Mouse (Mus musculus) liver, embryonic 12.5 days (tissue): ENCODE data around the gene Fam136a. TPM values are rescaled to one million over a fixed set of nuclear protein-coding genes. Genes with fewer than 3 reads are reported as not detected.
"Not testable (repeated sequence)": the region's sequence is repeated elsewhere in the genome, so short reads cannot be mapped to it uniquely, and the experiment has no call there.

ENCODE experiments used
- ATAC-seq: fragments of 200-750 bp; cut with Nextera tagmentation; 2 replicates; pipeline ENCODE4 v1.8.0; 2017; ENCODE audit warnings: moderate number of reproducible peaks, mild to moderate bottlenecking, moderate library complexity
- H3K27ac ChIP-seq: fragments of 300-500 bp; sonication (generic); 2 replicates; pipeline ENCODE4 v1.5.1; 2016; ENCODE audit warnings: mild to moderate bottlenecking
- H3K27me3 ChIP-seq: fragments of 300-500 bp; sonication (generic); replicated peaks from 2 replicates; pipeline ENCODE4 v1.6.1; 2016; ENCODE audit warnings: mild to moderate bottlenecking, moderate library complexity
- H3K36me3 ChIP-seq: fragments of 300-500 bp; sonication (generic); 2 replicates; pipeline ENCODE4 v1.6.1; 2016; ENCODE audit warnings: mild to moderate bottlenecking, moderate library complexity
- H3K4me1 ChIP-seq: fragments of 300-500 bp; sonication (generic); 2 replicates; pipeline ENCODE4 v1.6.1; 2016
- H3K4me2 ChIP-seq: fragments of 300-500 bp; sonication (generic); 2 replicates; pipeline ENCODE4 v1.6.1; 2016; ENCODE audit warnings: mild to moderate bottlenecking, moderate library complexity
- H3K4me3 ChIP-seq: fragments of 300-500 bp; sonication (generic); 2 replicates; pipeline ENCODE4 v1.5.1; 2016; ENCODE audit warnings: mild to moderate bottlenecking, moderate library complexity
- H3K9ac ChIP-seq: fragments of 300-500 bp; sonication (generic); 2 replicates; pipeline ENCODE4 v1.6.1; 2016; ENCODE audit warnings: mild to moderate bottlenecking, moderate library complexity
- H3K9me3 ChIP-seq: fragments of 300-500 bp; sonication (generic); replicated peaks from 2 replicates; pipeline ENCODE4 v1.6.1; 2016; ENCODE audit warnings: mild to moderate bottlenecking, moderate library complexity
- WGBS: fragments of 180-500 bp; shearing (Covaris S2); methylation state at CpG from one replicate; pipeline ENCODE4 v1.1.7; 2016; ENCODE audit not compliant: insufficient replicate concordance; 5-methylcytosine and 5-hydroxymethylcytosine counted together
- polyA plus RNA-seq: library from polyadenylated mRNA; unstranded; fragments of >200 nt; fragmentation: Nextera tagmentation; extraction: Ambion mirVana; gene quantifications from 2 replicates; pipeline ENCODE4 v1.2.1, GENCODE M21; 2016

Fam136a gene
- polyA plus RNA-seq, 1 experiment from 2014 or later, result 111 TPM

- not testable (repeated sequence) for ATAC-seq, H3K4me3 ChIP-seq, H3K36me3 ChIP-seq, H3K4me2 ChIP-seq, H3K27me3 ChIP-seq, H3K27ac ChIP-seq, H3K4me1 ChIP-seq, H3K9me3 ChIP-seq, H3K9ac ChIP-seq
- 68% methylated on average over 4 of the region's 4 CpGs for WGBS
These were observed 29.1 kb upstream of the Fam136a start for GRCm38 (mm10) chr6:86336340-86336739.

DNA sequence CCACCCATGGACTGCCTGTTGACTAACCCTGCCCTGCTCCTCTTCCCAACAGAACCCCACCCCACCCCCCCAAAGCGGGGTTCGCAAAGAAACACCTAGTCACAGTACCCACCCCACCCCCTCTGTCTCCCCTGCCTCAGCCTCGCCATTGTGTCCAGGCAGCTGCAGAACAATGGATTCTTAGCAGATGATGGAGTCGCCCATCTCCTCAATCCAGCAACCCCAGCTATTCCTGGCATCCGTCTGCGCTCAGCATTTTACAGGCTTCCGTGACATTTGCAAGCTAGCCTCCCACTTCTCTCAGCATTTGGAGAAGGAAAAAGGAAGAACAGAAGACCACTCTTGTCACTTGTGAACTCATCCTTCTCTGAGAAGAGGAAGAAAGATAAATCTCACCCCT lies 21.8 kb upstream of the Fam136a start:
- Histone ChIP-seq H3K27ac (no peak overlapping the region), H3K9ac (no peak overlapping the region), H3K4me3 (no peak overlapping the region), H3K9me3 (no peaks in the 10 kb centered on the region), H3K4me1 (no peaks in the 10 kb centered on the region), H3K36me3 (no peaks in the 10 kb centered on the region), H3K27me3 (no peaks in the 10 kb centered on the region), H3K4me2 (no peak overlapping the region)
- 17% methylated on average over 7 of the region's 7 CpGs for WGBS
- no peak for ATAC-seq

DNA sequence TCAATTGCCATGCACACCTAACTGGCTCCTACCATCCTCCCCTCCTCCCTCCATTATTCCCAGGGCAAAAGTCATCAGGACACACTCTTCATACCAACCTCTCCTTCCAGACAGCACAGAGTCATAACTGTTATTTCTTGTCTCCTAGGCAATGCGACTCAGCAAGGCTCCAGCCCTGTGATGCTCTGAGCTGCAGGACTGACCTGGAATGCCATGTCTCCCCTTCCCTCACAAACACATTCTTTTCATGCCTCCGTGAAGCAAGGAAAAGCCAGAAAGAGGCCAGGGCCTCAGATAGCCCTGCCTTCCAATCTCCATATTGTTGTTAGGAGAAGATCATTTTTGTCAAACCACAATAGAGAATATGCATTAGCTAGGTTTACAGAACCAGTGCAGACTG lies 19.4 kb upstream of the Fam136a start:
- 39% methylated on average over 2 of the region's 2 CpGs for WGBS
- H3K27ac ChIP-seq, result no peak overlapping the region

DNA sequence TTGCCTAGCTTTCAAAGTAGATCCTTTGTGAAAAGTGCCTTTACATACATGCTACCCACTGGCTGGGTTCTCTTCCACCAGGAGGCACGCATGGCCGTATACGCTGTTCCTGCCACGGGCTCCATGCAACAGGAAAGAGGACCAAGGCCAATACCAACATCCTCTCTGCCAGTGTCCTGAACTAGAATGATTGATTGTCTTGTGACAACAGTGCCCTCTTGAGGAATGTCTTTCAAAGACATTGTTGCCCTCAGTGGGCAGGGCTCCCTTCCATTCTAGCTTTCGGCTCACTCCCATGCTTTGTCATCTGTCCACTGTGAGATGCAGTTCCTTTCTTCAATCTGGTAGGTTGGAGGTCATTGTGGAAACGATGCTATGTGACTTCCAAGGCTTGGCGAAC lies 16.2 kb upstream of the Fam136a start:
- H3K4me1 ChIP-seq, result no peaks in the 10 kb centered on the region
- H3K27me3 ChIP-seq, result no peaks in the 10 kb centered on the region
- no peak overlapping the region for H3K27ac ChIP-seq
- WGBS, result 42% methylated on average over 7 of the region's 7 CpGs
- no peaks in the 10 kb centered on the region for H3K9me3 ChIP-seq
- H3K36me3 ChIP-seq, result no peaks in the 10 kb centered on the region
- H3K4me2 ChIP-seq, result no peak overlapping the region
- H3K4me3 ChIP-seq, result no peak overlapping the region
- ATAC-seq, result no peak
- no peak overlapping the region for H3K9ac ChIP-seq

More for the DNA sequence above, 19.4 kb upstream of the Fam136a start:
- H3K4me3 ChIP-seq, result no peak overlapping the region
- no peaks in the 10 kb centered on the region for H3K27me3 ChIP-seq
- H3K4me1 ChIP-seq, result no peaks in the 10 kb centered on the region
- H3K9me3 ChIP-seq, result no peaks in the 10 kb centered on the region
- no peak overlapping the region for H3K9ac ChIP-seq
- no peak for ATAC-seq
- H3K4me2 ChIP-seq, result no peak overlapping the region
- no peaks in the 10 kb centered on the region for H3K36me3 ChIP-seq

GRCm38 (mm10) chr6:86354948-86355347 lies 10.5 kb upstream of the Fam136a start:
- Histone ChIP-seq H3K27me3 (no peaks in the 10 kb centered on the region), H3K4me3 (no peak overlapping the region), H3K9ac (no peak overlapping the region), H3K9me3 (no peaks in the 10 kb centered on the region), H3K27ac (no peak overlapping the region), H3K4me2 (no peak overlapping the region), H3K4me1 (no peaks in the 10 kb centered on the region), H3K36me3 (no peaks in the 10 kb centered on the region)
- 61% methylated on average over 3 of the region's 3 CpGs for WGBS
- no peak for ATAC-seq

GRCm38 (mm10) chr6:86356956-86357355 lies 8.5 kb upstream of the Fam136a start:
- WGBS, result 52% methylated on average over 9 of the region's 9 CpGs
- ATAC-seq, result no peak
- H3K27ac ChIP-seq, result no peak overlapping the region

GRCm38 (mm10) chr6:86360691-86361090 lies 4.8 kb upstream of the Fam136a start:
- no peak overlapping the region for H3K4me2 ChIP-seq
- no peaks in the 10 kb centered on the region for H3K36me3 ChIP-seq
- H3K27me3 ChIP-seq, result no peaks in the 10 kb centered on the region
- H3K27ac ChIP-seq, result no peak overlapping the region
- H3K9me3 ChIP-seq, result no peaks in the 10 kb centered on the region
- ATAC-seq, result no peak
- 55% methylated on average over 7 of the region's 7 CpGs for WGBS
- 0 out of 2 replicates have a peak, but pooled peaks cover 4% of the 10 kb centered on the region for H3K4me1 ChIP-seq
- H3K9ac ChIP-seq, result no peak overlapping the region
- H3K4me3 ChIP-seq, result no peak overlapping the region

More at GRCm38 (mm10) chr6:86356956-86357355, 8.5 kb upstream of the Fam136a start:
- H3K9ac ChIP-seq, result no peak overlapping the region
- H3K4me1 ChIP-seq, result no peaks in the 10 kb centered on the region
- H3K27me3 ChIP-seq, result no peaks in the 10 kb centered on the region
- H3K36me3 ChIP-seq, result no peaks in the 10 kb centered on the region
- no peak overlapping the region for H3K4me2 ChIP-seq
- no peaks in the 10 kb centered on the region for H3K9me3 ChIP-seq
- no peak overlapping the region for H3K4me3 ChIP-seq

GRCm38 (mm10) chr6:86361373-86361772 lies 4.1 kb upstream of the Fam136a start:
- Histone ChIP-seq H3K36me3 (no peaks in the 10 kb centered on the region), H3K9ac (no peak overlapping the region), H3K4me1 (peaks cover 11% of the 10 kb centered on the region), H3K9me3 (no peaks in the 10 kb centered on the region), H3K4me2 (no peak overlapping the region), H3K27me3 (no peaks in the 10 kb centered on the region), H3K27ac (no peak overlapping the region), H3K4me3 (no peak overlapping the region)
- ATAC-seq, result no peak
- WGBS, result 75% methylated on average over 7 of the region's 7 CpGs

- H3K27me3 ChIP-seq, result no peaks in the 10 kb centered on the region
- H3K27ac ChIP-seq, result peak overlapping the region; percentile 45
- H3K9ac ChIP-seq, result peak overlapping the region; percentile 83
- H3K9me3 ChIP-seq, result no peaks in the 10 kb centered on the region
- H3K36me3 ChIP-seq, result peaks cover 20% of the 10 kb centered on the region
- H3K4me1 ChIP-seq, result peaks cover 31% of the 10 kb centered on the region
- peak overlapping the region; percentile 82 for H3K4me2 ChIP-seq
- H3K4me3 ChIP-seq, result peak overlapping the region; percentile 74
- WGBS, result under 1% methylated on average over 17 of the region's 17 CpGs
- ATAC-seq, result 0 out of 2 replicates have a peak, but pooled peaks have one; percentile 13
These were observed 854 bp upstream of the Fam136a start for GRCm38 (mm10) chr6:86364442-86365141.

GRCm38 (mm10) chr6:86366125-86366852 lies 843 bp downstream of the Fam136a start:
- peak overlapping the region; percentile 79 for H3K27ac ChIP-seq
- peak overlapping the region; percentile 83 for H3K9ac ChIP-seq
- 35% methylated on average over 25 of the region's 25 CpGs for WGBS
- H3K4me2 ChIP-seq, result peak overlapping the region; percentile 82
- peak overlapping the region; percentile 74 for H3K4me3 ChIP-seq
- no peaks in the 10 kb centered on the region for H3K9me3 ChIP-seq
- ATAC-seq, result no peak
- H3K36me3 ChIP-seq, result peaks cover 21% of the 10 kb centered on the region
- H3K27me3 ChIP-seq, result no peaks in the 10 kb centered on the region
- peaks cover 41% of the 10 kb centered on the region for H3K4me1 ChIP-seq

DNA sequence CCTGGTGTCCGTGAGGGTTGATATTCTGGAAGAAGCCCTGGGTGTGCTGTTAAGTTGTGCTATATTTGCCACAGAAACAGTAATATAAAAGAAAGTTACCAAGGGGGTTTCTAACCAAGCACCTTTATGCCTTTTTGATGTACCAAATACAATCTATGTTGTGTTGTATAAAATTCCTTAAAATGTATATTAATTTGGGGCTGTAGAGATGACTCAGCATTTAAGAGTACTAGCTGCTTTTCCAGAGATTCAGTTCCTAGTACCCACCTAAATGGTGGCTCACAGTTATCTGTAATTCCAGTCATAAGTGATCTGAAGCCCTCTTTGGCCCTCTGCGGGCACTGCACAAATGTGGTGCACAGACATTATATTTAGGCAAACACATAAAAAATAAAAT lies 1.4 kb downstream of the Fam136a start:
- H3K9ac ChIP-seq, result peak overlapping the region; percentile 83
- peak overlapping the region; percentile 82 for H3K4me2 ChIP-seq
- peak overlapping the region; percentile 79 for H3K27ac ChIP-seq
- peaks cover 41% of the 10 kb centered on the region for H3K4me1 ChIP-seq
- peak overlapping the region; percentile 74; the same call in 1 of the 2 replicates for H3K4me3 ChIP-seq
- H3K9me3 ChIP-seq, result no peaks in the 10 kb centered on the region
- WGBS, result 59% methylated on average over 2 of the region's 2 CpGs
- H3K27me3 ChIP-seq, result no peaks in the 10 kb centered on the region
- ATAC-seq, result no peak
- H3K36me3 ChIP-seq, result peaks cover 21% of the 10 kb centered on the region

GRCm38 (mm10) chr6:86368479-86368878 lies 3.0 kb downstream of the Fam136a start:
- no peaks in the 10 kb centered on the region for H3K27me3 ChIP-seq
- no peak for ATAC-seq
- peaks cover 29% of the 10 kb centered on the region for H3K36me3 ChIP-seq
- no peak overlapping the region for H3K9ac ChIP-seq
- no peak overlapping the region for H3K4me3 ChIP-seq
- H3K9me3 ChIP-seq, result no peaks in the 10 kb centered on the region
- no peak overlapping the region for H3K27ac ChIP-seq
- peaks cover 57% of the 10 kb centered on the region for H3K4me1 ChIP-seq
- H3K4me2 ChIP-seq, result no peak overlapping the region
- 79% methylated on average over 5 of the region's 5 CpGs for WGBS
